Mouse (Mus musculus): ENCODE data around the gene Efcab9. TPM values are rescaled to one million over a fixed set of nuclear protein-coding genes. Genes with fewer than 3 reads are reported as not detected.

Gene Efcab9
- polyA plus RNA-seq, 1 experiment from 2014 or later, result 0.31 TPM

- Histone ChIP-seq H3K4me3 (ENCODE audit: low read depth, low read length) (no peak overlapping the region), H3K27me3 (replicated peaks; ENCODE audit: control insufficient read depth, insufficient read depth, low read length) (no peaks in the 10 kb centered on the region), H3K9me3 (ENCODE audit: control insufficient read depth, low read length) (no peaks in the 10 kb centered on the region), H3K9ac (ENCODE audit: low read depth, low read length) (no peak overlapping the region), H3K4me2 (ENCODE audit: low read depth, low read length) (no peak overlapping the region), H3K36me3 (ENCODE audit: control insufficient read depth, insufficient read depth, low read length) (no peaks in the 10 kb centered on the region), H3K27ac (replicated peaks; ENCODE audit: low read depth, low read length) (no peak overlapping the region), H3K4me1 (ENCODE audit: control insufficient read depth, insufficient read depth, low read length) (peaks cover 4% of the 10 kb centered on the region; the same call in 1 of the 2 replicates)
- DNase-seq (ENCODE audit: low spot score) (no peak), ATAC-seq (ENCODE audit: low read depth) (no peak)
- WGBS, result 74% methylated on average over 12 of the region's 12 CpGs
Observed at GRCm38 (mm10) chr11:32560015-32560770, 28.3 kb upstream of the Efcab9 start.

GRCm38 (mm10) chr11:32558677-32559076 is 26.8 kb upstream of the Efcab9 start:
- no peak overlapping the region for H3K4me3 ChIP-seq (ENCODE audit: low read depth, low read length)
- H3K36me3 ChIP-seq (ENCODE audit: control insufficient read depth, insufficient read depth, low read length), result no peaks in the 10 kb centered on the region
- no peaks in the 10 kb centered on the region for H3K4me1 ChIP-seq (ENCODE audit: control insufficient read depth, insufficient read depth, low read length)
- no peak overlapping the region for H3K9ac ChIP-seq (ENCODE audit: low read depth, low read length)
- H3K27me3 ChIP-seq (replicated peaks; ENCODE audit: control insufficient read depth, insufficient read depth, low read length), result no peaks in the 10 kb centered on the region
- WGBS, result 30% methylated on average over 8 of the region's 8 CpGs
- no peak overlapping the region for H3K27ac ChIP-seq (replicated peaks; ENCODE audit: low read depth, low read length)
- peak; percentile 69 for DNase-seq (ENCODE audit: low spot score)
- H3K4me2 ChIP-seq (ENCODE audit: low read depth, low read length), result no peak overlapping the region
- H3K9me3 ChIP-seq (ENCODE audit: control insufficient read depth, low read length), result no peaks in the 10 kb centered on the region
- ATAC-seq (ENCODE audit: low read depth), result peak; percentile 53

GRCm38 (mm10) chr11:32558026-32558425 is 26.1 kb upstream of the Efcab9 start:
- WGBS, result 98% methylated on average over 4 of the region's 4 CpGs
- Histone ChIP-seq H3K27ac (replicated peaks; ENCODE audit: low read depth, low read length) (no peak overlapping the region), H3K4me2 (ENCODE audit: low read depth, low read length) (no peak overlapping the region), H3K4me3 (ENCODE audit: low read depth, low read length) (no peak overlapping the region), H3K9me3 (ENCODE audit: control insufficient read depth, low read length) (no peaks in the 10 kb centered on the region), H3K36me3 (ENCODE audit: control insufficient read depth, insufficient read depth, low read length) (no peaks in the 10 kb centered on the region), H3K9ac (ENCODE audit: low read depth, low read length) (no peak overlapping the region), H3K27me3 (replicated peaks; ENCODE audit: control insufficient read depth, insufficient read depth, low read length) (no peaks in the 10 kb centered on the region), H3K4me1 (ENCODE audit: control insufficient read depth, insufficient read depth, low read length) (peaks cover 3% of the 10 kb centered on the region)
- ATAC-seq (ENCODE audit: low read depth) (no peak), DNase-seq (ENCODE audit: low spot score) (no peak)

DNA sequence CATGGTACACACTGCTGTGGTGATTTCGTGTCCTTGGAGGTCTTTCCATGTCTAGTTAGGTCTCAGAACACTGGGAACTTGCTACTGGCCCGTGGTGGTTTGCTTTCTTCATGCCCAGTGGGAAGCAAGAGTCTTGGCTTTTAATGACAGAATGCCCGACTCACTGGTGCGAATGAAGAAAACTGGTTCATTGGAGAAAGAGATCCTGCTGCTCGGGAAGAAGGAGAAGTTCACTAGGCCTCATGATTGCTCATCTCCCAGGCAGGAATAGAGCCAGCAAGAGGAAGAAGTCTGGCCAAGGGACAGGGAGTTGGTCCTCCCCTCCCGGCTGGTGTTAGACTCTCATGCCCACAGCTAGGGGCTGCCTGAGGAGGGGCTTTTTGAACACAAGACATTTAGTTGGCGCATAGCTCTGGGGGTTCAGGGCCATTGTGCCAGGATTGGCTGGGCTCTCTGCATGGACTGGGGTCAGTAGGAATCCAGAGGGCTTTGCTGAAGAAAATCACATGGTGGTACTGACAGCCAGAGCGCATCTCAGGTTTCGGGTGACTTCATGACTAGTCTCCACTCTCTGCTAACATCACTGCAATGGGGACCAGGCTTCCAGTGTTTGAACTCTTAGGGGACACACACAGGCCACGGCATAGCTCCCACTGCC is 24.6 kb upstream of the Efcab9 start:
- H3K27me3 ChIP-seq (replicated peaks; ENCODE audit: control insufficient read depth, insufficient read depth, low read length), result no peaks in the 10 kb centered on the region
- 73% methylated on average over 10 of the region's 10 CpGs for WGBS
- no peaks in the 10 kb centered on the region for H3K36me3 ChIP-seq (ENCODE audit: control insufficient read depth, insufficient read depth, low read length)
- peaks cover 17% of the 10 kb centered on the region for H3K4me1 ChIP-seq (ENCODE audit: control insufficient read depth, insufficient read depth, low read length)
- H3K4me3 ChIP-seq (ENCODE audit: low read depth, low read length), result no peak overlapping the region
- H3K9ac ChIP-seq (ENCODE audit: low read depth, low read length), result no peak overlapping the region
- H3K4me2 ChIP-seq (ENCODE audit: low read depth, low read length), result no peak overlapping the region
- H3K27ac ChIP-seq (replicated peaks; ENCODE audit: low read depth, low read length), result no peak overlapping the region; the same call in 1 of the 2 replicates
- ATAC-seq (ENCODE audit: low read depth), result no peak
- DNase-seq (ENCODE audit: low spot score), result no peak
- no peaks in the 10 kb centered on the region for H3K9me3 ChIP-seq (ENCODE audit: control insufficient read depth, low read length)

DNA sequence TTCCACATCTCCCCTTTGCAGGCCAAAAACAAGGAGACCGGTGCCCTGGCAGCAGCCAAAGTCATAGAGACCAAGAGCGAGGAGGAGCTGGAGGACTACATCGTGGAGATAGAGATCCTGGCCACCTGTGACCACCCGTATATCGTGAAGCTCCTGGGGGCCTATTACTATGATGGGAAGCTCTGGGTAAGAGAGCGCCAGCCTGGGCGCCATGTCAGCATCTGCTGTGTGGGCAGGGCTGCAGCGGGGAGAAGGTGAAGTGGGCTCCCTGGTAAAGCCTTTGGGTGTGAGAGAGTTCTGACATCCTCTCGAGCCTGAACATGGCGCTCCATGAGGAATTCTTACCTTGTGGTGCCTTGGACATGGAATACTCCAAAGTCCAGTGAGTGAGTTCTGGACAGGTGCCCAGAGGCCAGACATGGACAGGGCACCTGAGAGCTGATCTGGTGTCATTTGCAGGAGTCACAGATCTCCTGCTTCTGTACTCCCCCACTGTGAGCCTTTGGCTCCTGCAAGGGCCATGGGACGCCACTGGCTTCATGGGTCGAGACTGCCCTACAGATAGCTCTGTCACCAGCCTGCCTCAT is 23.3 kb upstream of the Efcab9 start:
- Histone ChIP-seq H3K9me3 (ENCODE audit: control insufficient read depth, low read length) (no peaks in the 10 kb centered on the region), H3K27me3 (replicated peaks; ENCODE audit: control insufficient read depth, insufficient read depth, low read length) (no peaks in the 10 kb centered on the region), H3K9ac (ENCODE audit: low read depth, low read length) (no peak overlapping the region), H3K4me3 (ENCODE audit: low read depth, low read length) (no peak overlapping the region), H3K4me2 (ENCODE audit: low read depth, low read length) (no peak overlapping the region), H3K4me1 (ENCODE audit: control insufficient read depth, insufficient read depth, low read length) (peaks cover 28% of the 10 kb centered on the region), H3K27ac (replicated peaks; ENCODE audit: low read depth, low read length) (no peak overlapping the region), H3K36me3 (ENCODE audit: control insufficient read depth, insufficient read depth, low read length) (no peaks in the 10 kb centered on the region)
- DNase-seq (ENCODE audit: low spot score), result no peak
- 90% methylated on average over 12 of the region's 12 CpGs for WGBS
- ATAC-seq (ENCODE audit: low read depth), result no peak

DNA sequence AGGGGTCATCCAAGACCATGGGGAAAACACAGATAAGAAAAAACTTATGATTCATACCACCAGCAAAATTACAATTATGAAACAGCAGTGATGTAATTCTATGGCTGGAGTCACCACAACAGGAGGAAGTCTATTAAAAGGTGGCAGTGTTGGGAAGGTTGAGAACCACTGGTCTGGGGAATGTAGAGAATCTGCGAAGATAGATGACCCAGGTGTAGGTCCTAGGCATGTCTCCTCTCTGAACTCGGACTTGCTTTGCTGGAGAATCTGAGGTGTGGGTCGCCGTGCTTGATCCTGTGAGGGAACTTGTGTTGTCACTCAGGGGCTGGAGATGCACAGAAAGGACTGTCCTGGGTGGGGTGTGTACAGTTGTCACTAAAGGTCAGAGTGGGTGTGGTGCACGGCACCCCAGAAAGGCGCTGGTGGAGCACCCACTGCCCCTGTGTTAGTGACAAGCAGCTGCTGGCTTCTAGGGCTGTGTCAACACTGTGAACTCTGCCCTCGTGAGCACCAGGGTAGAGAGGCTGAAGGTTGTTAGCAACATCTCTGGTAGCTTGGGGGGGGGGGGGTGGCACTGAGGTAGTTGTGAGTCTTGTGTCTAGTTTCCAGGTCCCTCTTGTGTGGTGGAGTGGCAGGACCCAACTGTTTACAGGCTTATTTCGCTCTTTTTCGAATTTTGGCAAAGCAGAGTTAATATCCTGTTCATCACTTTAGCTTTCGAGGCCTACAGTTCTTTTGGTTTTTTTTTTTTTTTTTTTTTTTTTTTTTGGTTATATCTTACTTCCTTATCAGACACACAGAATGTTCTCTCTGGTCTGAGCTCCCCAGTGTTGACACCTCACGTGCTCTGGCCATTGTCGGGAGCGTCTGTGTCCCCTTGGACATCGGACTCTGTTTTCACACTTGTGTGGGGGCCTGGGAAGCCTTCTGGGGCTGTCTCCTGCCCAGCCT is 22.5 kb upstream of the Efcab9 start:
- Histone ChIP-seq H3K27ac (replicated peaks; ENCODE audit: low read depth, low read length) (no peak overlapping the region), H3K36me3 (ENCODE audit: control insufficient read depth, insufficient read depth, low read length) (no peaks in the 10 kb centered on the region), H3K4me3 (ENCODE audit: low read depth, low read length) (no peak overlapping the region), H3K9me3 (ENCODE audit: control insufficient read depth, low read length) (no peaks in the 10 kb centered on the region), H3K9ac (ENCODE audit: low read depth, low read length) (no peak overlapping the region), H3K4me2 (ENCODE audit: low read depth, low read length) (no peak overlapping the region), H3K4me1 (ENCODE audit: control insufficient read depth, insufficient read depth, low read length) (peaks cover 34% of the 10 kb centered on the region), H3K27me3 (replicated peaks; ENCODE audit: control insufficient read depth, insufficient read depth, low read length) (no peaks in the 10 kb centered on the region)
- ATAC-seq (ENCODE audit: low read depth), result no peak
- DNase-seq (ENCODE audit: low spot score), result no peak
- WGBS, result 82% methylated on average over 14 of the region's 14 CpGs

DNA sequence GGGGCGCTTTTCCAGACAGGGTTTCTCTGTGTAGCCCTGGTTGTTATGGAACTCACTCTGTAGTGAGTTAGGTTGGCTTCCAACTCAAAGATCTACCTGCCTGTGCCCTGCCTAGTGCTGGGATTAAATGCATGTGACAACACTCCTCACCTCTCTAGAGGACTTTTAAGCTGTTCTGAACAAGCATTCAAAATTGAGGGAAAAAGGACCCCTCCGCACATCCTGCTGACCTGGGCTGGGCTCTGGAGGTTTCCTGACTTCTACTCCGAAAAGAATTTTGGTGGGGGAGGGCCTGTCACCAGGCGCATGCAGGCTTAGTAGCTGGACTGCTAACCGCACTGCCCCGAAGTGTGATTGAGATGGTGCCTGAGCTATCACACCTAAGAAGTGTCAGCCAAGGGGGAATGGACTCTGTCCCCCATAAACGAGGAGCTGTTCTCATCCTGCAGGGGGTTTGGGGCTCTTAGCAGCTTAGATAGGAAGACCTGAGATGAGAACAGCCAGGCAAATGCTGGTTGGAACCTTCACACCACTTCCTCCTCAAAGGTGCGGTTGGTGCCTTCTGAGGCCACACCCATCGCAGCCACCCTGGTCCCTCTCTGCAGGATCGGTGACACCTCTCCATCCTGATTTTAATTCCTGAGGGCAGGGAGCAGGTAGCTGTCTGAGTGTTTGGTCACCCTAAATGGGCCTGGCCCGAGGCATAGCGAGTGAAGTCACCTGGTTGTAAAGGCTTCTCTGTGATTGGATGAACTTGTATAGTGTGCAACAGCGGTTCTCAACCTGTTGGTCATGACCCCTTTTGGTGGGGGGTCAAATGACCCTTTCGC is 21.6 kb upstream of the Efcab9 start:
- WGBS, result 61% methylated on average over 14 of the region's 14 CpGs
- peaks cover 37% of the 10 kb centered on the region for H3K4me1 ChIP-seq (ENCODE audit: control insufficient read depth, insufficient read depth, low read length)
- DNase-seq (ENCODE audit: low spot score), result no peak
- H3K9ac ChIP-seq (ENCODE audit: low read depth, low read length), result no peak overlapping the region
- no peak for ATAC-seq (ENCODE audit: low read depth)
- no peaks in the 10 kb centered on the region for H3K9me3 ChIP-seq (ENCODE audit: control insufficient read depth, low read length)
- no peaks in the 10 kb centered on the region for H3K27me3 ChIP-seq (replicated peaks; ENCODE audit: control insufficient read depth, insufficient read depth, low read length)
- no peak overlapping the region for H3K4me2 ChIP-seq (ENCODE audit: low read depth, low read length)
- no peak overlapping the region for H3K4me3 ChIP-seq (ENCODE audit: low read depth, low read length)
- H3K27ac ChIP-seq (replicated peaks; ENCODE audit: low read depth, low read length), result peak overlapping the region; percentile 78
- no peaks in the 10 kb centered on the region for H3K36me3 ChIP-seq (ENCODE audit: control insufficient read depth, insufficient read depth, low read length)
